Mouse (Mus musculus): ENCODE data around the gene Myo1h.

DNA sequence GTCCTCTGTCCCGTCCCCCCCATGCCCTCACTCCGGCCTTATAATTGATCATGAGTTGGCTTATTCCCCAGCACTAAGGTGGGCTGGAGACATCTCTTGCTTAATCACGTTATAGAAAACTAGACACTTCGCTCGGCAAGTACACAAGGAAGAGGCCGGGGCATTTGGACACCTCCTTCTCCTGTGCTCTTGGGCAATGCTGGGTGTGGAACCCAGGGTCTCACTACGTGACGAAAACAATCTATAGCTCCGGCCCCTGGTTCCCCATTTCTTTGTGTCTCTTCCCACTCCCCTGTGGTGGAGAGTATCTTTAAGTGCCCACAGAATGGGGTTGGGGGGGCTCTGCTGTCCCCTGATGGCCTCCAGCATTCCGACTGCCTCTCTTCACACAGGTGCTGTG lies 58.0 kb downstream of the Myo1h start:
- TF ChIP-seq CTCF (IDR thresholded peaks at IDR 0.05; ENCODE audit: borderline replicate concordance, insufficient read depth, low read length) (no peak), POLR2A (IDR thresholded peaks at IDR 0.05; ENCODE audit: low read depth, low read length) (no peak)

All from embryonic fibroblast, embryonic 13.5 days (primary cell).